Mouse (Mus musculus) embryonic facial prominence, embryonic 10.5 days (tissue): Measurements from ENCODE around the gene Olfr214. TPM values are rescaled to one million over a fixed set of nuclear protein-coding genes. Genes with fewer than 3 reads are reported as not detected.
"Not testable (repeated sequence)": the region's sequence is repeated elsewhere in the genome, so short reads cannot be mapped to it uniquely, and the experiment has no call there.

Experiments used
- DNase-seq: peaks from one replicate; pipeline ENCODE4 v3.0.0-alpha.2; 2017; ENCODE audit warnings: low spot score
- H3K27ac ChIP-seq: fragments of 300-500 bp; sonication (generic); replicated peaks from 2 replicates; pipeline ENCODE4 v1.5.1; 2016; ENCODE audit warnings: mild to moderate bottlenecking
- H3K27me3 ChIP-seq: fragments of 300-500 bp; sonication (generic); replicated peaks from 2 replicates; pipeline ENCODE4 v1.6.1; 2016; ENCODE audit warnings: low read depth, mild to moderate bottlenecking; ENCODE audit not compliant: poor library complexity, severe bottlenecking
- H3K36me3 ChIP-seq: fragments of 300-500 bp; sonication (generic); replicated peaks from 2 replicates; pipeline ENCODE4 v1.6.1; 2016; ENCODE audit warnings: mild to moderate bottlenecking, moderate library complexity
- H3K4me1 ChIP-seq: fragments of 300-500 bp; sonication (generic); 2 replicates; pipeline ENCODE4 v1.6.1; 2016
- H3K4me3 ChIP-seq: fragments of 300-500 bp; sonication (generic); 2 replicates; pipeline ENCODE4 v1.5.1; 2016; ENCODE audit warnings: mild to moderate bottlenecking, moderate library complexity
- H3K9me3 ChIP-seq: fragments of 300-500 bp; sonication (generic); 2 replicates; pipeline ENCODE4 v1.6.1; 2016; ENCODE audit warnings: mild to moderate bottlenecking
- WGBS: fragments of 180-500 bp; shearing (Covaris S2); methylation state at CpG from one replicate; pipeline ENCODE4 v1.1.7; 2016; 5-methylcytosine and 5-hydroxymethylcytosine counted together
- polyA plus RNA-seq: library from polyadenylated mRNA; unstranded; fragments of >200 nt; fragmentation: Nextera tagmentation; extraction: Ambion mirVana; gene quantifications from 2 replicates; pipeline ENCODE4 v1.2.1, GENCODE M21; 2016

Olfr214 gene
- not detected in 2 replicates for polyA plus RNA-seq

DNA sequence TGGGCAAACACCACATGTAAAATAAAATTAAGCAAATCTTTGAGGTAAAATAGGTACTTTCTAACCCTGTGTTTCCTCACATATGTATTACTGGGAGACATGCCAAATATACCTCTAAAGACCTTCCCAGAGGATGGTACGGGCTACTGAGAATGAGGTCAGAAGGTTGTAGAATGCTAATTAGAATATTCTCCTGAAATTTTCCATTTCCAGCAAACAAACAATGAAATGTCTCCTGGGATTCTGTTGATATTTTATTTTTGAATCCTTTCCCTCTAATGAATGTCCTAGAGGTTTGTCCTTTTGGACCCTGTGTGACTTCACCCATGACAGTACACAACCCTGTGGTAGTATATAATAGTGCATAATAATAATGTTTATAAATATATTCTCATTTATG lies at the start of gene Olfr214:
Olfr214 (plus strand) TSS at position 301 of the 400 bp plus-strand sequence.
- no peaks in the 10 kb centered on the region for H3K27me3 ChIP-seq
- no peaks in the 10 kb centered on the region for H3K9me3 ChIP-seq
- DNase-seq: no peak
- H3K36me3 ChIP-seq: no peaks in the 10 kb centered on the region
- no peak within 1 kb of the TSS for H3K4me3 ChIP-seq
- no peaks in the 10 kb centered on the region for H3K4me1 ChIP-seq
- 85% methylated on average over 1 of the region's 1 CpGs for WGBS
- H3K27ac ChIP-seq: no peak within 1 kb of the TSS

DNA sequence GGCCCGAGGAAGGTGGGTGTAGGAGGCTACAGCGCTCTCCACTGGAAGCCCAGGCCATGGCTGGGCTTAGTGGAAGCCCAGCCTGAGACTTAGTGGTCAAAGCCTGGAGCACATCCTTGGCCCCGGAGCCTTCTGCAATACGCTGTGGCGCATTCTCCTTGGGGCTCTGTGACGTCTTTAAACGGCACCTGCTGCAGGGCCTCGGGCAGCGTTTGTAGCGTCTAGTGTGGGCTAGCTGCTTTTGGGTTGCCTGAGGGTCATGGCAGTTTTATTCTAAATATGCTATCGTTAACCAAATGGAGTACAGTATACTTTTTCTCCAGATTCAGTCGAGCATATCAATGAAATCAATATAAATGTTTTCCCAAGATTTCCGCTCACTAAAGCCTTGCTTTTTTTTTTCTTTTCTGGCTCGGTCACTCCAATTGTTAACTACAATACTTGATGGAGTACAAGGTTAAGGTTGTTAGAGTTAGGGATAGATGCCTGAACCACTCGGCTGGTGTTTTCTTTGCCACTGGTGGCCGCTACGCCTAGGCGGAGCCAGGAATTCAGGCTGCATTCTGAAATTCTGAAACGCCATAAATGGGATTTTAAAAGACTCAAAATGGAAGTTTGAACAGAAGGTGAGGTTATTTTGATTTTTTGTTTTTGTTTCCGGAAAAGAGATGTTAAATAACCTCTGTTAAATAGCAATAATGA lies 47.6 kb upstream of the Olfr214 start, which contains the start of gene Olfr212:
Olfr212 (plus strand) TSS at position 215 of the 702 bp plus-strand sequence.
- not testable (repeated sequence) for H3K27me3 ChIP-seq
- 92% methylated on average over 20 of the region's 20 CpGs for WGBS

DNA sequence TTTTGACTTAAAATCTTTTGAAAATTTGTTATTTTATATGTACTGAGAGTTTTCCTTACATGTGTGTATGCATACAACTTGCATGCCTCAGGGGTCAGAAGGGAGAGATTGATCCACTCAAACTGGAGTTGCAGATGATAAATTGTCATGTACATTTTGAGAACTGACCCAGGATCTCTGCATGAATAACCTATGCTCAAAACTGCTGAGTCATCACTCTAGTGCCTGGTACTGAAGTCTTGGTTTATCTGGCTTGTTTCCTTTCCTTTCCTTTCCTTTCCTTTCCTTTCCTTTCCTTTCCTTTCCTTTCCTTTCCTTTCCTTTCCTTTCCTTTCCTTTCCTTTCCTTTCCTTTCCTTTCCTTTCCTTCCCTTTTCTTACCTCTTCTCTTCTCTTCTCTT lies 39.2 kb upstream of the Olfr214 start:
- DNase-seq: no peak
- no peaks in the 10 kb centered on the region; the same call in 1 of the 2 replicates for H3K9me3 ChIP-seq
- H3K27ac ChIP-seq: no peak overlapping the region
- H3K27me3 ChIP-seq: no peaks in the 10 kb centered on the region
- no peaks in the 10 kb centered on the region for H3K4me1 ChIP-seq
- no peak overlapping the region for H3K4me3 ChIP-seq
- no peaks in the 10 kb centered on the region for H3K36me3 ChIP-seq

More for the DNA sequence above, 47.6 kb upstream of the Olfr214 start, which contains the start of gene Olfr212:
- peaks cover 27% of the 10 kb centered on the region for H3K9me3 ChIP-seq
- not testable (repeated sequence) for H3K4me1 ChIP-seq, H3K36me3 ChIP-seq, H3K27ac ChIP-seq, DNase-seq, H3K4me3 ChIP-seq

DNA sequence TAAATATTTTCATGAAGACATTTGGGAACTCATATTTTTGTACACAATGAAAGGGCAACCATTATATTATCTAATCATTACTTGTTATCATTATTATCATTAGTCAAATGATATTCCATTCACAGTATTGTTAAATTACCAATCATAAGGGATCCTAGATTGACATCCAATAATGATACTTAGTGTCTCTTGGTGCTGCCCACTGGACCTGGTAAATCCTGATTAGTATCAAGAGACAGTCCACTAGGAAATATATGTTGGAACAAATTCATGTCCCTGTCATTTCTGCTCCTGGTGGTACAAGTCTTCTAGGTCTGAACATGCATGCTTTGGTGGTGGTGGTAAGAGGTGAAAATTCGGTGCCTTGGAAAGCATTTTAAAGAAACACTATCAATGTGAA lies 15.9 kb upstream of the Olfr214 start, which contains the start of gene Olfr213:
Olfr213 (plus strand) TSS at position 301 of the 400 bp plus-strand sequence.
- DNase-seq: no peak
- no peaks in the 10 kb centered on the region for H3K36me3 ChIP-seq
- WGBS: 89% methylated on average over 1 of the region's 1 CpGs
- no peak within 1 kb of the TSS for H3K27ac ChIP-seq
- H3K9me3 ChIP-seq: no peaks in the 10 kb centered on the region
- no peak within 1 kb of the TSS for H3K4me3 ChIP-seq
- no peaks in the 10 kb centered on the region for H3K27me3 ChIP-seq
- H3K4me1 ChIP-seq: no peaks in the 10 kb centered on the region

DNA sequence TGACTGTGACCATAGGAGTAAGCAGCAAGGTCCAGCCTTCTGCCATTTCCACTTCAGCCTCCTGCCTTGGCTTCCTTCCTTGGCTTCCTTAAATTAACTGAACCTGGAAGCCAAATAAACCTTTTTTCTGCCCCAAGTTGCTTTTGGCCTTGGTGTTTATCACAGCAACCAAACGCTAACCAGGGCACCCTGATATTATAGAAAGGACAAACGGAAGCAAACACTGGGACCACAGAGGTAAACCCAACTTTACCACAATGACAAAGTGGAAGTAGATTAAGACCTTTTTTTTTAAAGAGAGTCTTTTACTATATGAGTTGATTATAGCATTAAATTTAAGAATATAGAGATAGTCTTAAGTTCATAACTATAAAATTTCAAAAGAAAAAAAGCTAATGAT lies 11.5 kb upstream of the Olfr214 start:
- Histone ChIP-seq H3K27ac (no peak overlapping the region), H3K4me3 (no peak overlapping the region), H3K4me1 (no peaks in the 10 kb centered on the region), H3K36me3 (no peaks in the 10 kb centered on the region), H3K9me3 (no peaks in the 10 kb centered on the region), H3K27me3 (no peaks in the 10 kb centered on the region)
- 89% methylated on average over 2 of the region's 2 CpGs for WGBS
- DNase-seq: no peak

DNA sequence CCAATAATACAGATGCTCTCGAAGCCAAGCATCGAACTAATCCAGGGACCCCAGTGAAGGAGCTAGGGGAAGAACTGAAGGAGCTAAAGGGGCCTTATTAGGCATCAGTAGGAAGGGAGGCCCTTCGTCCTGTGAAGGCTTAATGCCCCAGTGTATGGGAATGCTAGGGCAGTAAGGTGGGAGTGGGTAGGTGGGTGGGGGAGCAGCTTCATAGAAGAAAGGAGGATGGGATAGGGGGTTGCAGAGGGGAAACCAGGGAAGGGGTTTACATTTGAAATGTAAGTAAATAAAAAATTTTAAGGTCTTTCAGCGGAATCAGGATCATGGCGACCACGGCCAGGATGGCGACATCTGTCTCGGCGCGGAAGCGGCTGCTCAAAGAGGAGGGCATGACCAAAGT lies 3.2 kb upstream of the Olfr214 start, which contains the start of gene Gm5580:
Gm5580 (plus strand) TSS at position 301 of the 400 bp plus-strand sequence.
- H3K27ac ChIP-seq, H3K27me3 ChIP-seq, H3K4me1 ChIP-seq, H3K4me3 ChIP-seq, H3K36me3 ChIP-seq, H3K9me3 ChIP-seq, DNase-seq: not testable (repeated sequence)
- 92% methylated on average over 11 of the region's 11 CpGs for WGBS

DNA sequence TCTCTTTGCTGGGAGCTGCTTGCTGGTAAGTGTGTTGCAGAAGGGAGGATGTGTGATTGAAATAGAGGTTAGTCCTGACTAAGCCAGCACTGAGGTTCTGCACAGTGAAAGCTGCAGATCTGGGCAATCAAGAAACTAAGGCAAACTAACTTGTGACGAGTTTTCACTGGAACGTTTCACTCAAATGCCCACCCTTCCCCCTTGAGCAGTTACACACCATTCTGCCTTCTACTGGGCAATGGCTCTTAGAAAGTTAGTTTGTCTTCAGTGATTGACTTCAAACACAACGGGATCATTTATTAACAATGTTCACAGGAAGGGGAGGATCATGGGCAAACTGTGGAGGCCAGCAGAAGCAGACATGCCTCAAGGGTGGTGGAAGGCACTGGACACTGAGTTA lies 917 bp downstream of the Olfr214 start:
- Histone ChIP-seq H3K27ac (no peak overlapping the region), H3K9me3 (no peaks in the 10 kb centered on the region), H3K4me3 (no peak overlapping the region), H3K36me3 (no peaks in the 10 kb centered on the region), H3K4me1 (no peaks in the 10 kb centered on the region), H3K27me3 (no peaks in the 10 kb centered on the region)
- DNase-seq: no peak
- WGBS: 76% methylated on average over 3 of the region's 3 CpGs

DNA sequence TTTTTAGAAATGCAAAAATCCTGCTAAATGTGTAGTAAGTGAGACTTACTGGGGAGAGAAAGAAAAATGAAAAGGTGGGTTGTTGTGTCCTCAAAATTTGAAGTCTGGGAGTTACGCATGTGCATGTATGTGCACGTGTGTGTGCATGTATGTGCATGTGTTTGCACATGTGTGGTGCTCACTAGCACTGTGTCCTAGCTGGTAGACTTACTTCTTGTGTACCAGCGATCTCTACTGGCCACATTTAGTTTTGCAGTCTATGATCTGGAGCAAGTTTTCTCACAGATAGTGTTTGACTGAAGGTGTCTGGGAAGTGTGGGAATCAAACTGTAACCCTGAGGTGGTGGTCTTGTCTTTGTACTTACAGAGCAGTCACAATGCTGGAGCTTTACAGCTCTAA lies 15.8 kb downstream of the Olfr214 start:
- H3K4me1 ChIP-seq: peaks cover 2% of the 10 kb centered on the region; the same call in 1 of the 2 replicates
- 35% methylated on average over 3 of the region's 3 CpGs for WGBS
- no peak overlapping the region for H3K27ac ChIP-seq
- no peaks in the 10 kb centered on the region for H3K9me3 ChIP-seq
- no peaks in the 10 kb centered on the region for H3K27me3 ChIP-seq
- DNase-seq: peak; percentile 25
- no peak overlapping the region for H3K4me3 ChIP-seq
- no peaks in the 10 kb centered on the region for H3K36me3 ChIP-seq

DNA sequence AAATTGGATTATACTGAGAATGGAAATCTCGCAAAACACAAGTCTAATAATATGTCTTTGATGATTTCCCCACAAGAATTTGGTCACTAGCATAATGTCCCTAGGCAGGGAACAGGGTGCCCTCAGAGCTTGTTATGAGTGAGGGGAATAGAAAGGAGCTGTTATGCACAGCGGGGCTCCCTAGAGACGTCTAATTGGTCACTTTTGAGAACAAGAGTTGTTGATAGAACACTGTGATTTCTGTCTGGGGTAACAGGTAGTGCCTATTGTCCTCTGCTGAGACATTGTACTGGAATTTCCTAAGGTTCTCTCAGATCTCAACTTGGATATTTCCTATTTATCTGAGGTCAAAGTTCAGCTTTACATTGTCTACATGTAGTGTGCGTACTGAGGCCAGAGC lies 30.1 kb downstream of the Olfr214 start, which contains the start of gene Olfr215:
Olfr215 (minus strand) TSS at position 101 of the 400 bp plus-strand sequence.
- H3K36me3 ChIP-seq: no peaks in the 10 kb centered on the region
- WGBS: 67% methylated on average over 4 of the region's 4 CpGs
- H3K9me3 ChIP-seq: no peaks in the 10 kb centered on the region
- DNase-seq: no peak
- H3K4me3 ChIP-seq: no peak within 1 kb of the TSS
- no peaks in the 10 kb centered on the region for H3K27me3 ChIP-seq
- no peak within 1 kb of the TSS for H3K27ac ChIP-seq
- no peaks in the 10 kb centered on the region for H3K4me1 ChIP-seq

DNA sequence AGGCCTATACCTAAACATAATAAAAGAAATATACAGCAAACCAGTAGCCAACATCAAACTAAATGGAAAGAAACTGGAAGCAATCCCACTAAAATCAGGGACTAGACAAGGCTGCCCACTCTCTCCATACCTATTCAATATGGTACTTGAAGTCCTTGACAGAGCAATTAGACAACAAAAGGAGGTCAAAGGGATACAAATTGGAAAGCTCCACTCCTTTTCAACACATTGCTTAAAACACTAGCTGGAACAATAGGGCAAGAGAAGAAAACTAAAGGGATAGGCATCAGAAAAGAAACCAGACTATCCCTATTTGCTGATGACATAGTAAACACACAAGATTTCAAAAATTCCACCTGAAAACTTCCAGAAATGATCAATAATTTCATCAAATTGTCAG lies 46.9 kb downstream of the Olfr214 start:
- H3K27ac ChIP-seq, H3K27me3 ChIP-seq, H3K4me1 ChIP-seq, H3K4me3 ChIP-seq, DNase-seq, H3K9me3 ChIP-seq, H3K36me3 ChIP-seq: not testable (repeated sequence)

DNA sequence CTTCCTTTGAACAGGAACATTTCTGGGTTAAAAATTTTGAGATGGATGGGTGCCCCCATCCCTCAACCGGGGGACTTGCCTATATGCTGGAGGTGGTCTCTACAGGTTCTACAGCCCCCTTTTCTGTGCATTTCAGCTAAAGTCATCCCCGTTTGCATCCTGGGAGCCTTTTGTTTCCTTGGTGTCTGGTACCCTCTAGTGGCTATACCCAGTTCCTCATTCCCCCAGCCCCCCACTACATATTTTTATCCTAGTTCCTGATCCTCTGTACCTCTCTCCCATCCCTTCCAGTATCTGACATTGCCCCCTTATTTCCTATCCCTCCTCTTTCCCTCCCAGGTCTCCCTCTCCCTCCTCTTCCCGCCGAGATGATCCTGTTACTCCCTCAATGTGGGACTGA lies 53.2 kb downstream of the Olfr214 start:
- H3K27me3 ChIP-seq: no peaks in the 10 kb centered on the region
- WGBS: 48% methylated on average over 4 of the region's 4 CpGs
- H3K4me1 ChIP-seq: no peaks in the 10 kb centered on the region
- DNase-seq: no peak
- no peak overlapping the region for H3K4me3 ChIP-seq
- no peak overlapping the region for H3K27ac ChIP-seq
- no peaks in the 10 kb centered on the region for H3K9me3 ChIP-seq
- H3K36me3 ChIP-seq: no peaks in the 10 kb centered on the region
